Mouse (Mus musculus) embryonic facial prominence, embryonic 15.5 days (tissue): ENCODE measurements around the gene Plcl1. TPM values are rescaled to one million over a fixed set of nuclear protein-coding genes. Genes with fewer than 3 reads are reported as not detected.

Experiments used
- ATAC-seq: fragments of 200-750 bp; cut with Nextera tagmentation; 2 replicates; pipeline ENCODE4 v1.8.0; 2017; ENCODE audit warnings: low read depth, moderate TSS enrichment; ENCODE audit not compliant: insufficient number of reproducible peaks, low FRiP score, low TSS enrichment
- H3K27ac ChIP-seq: fragments of 300-500 bp; sonication (generic); replicated peaks from 2 replicates; pipeline ENCODE4 v1.5.1; 2015; ENCODE audit warnings: mild to moderate bottlenecking, inconsistent platforms
- H3K27me3 ChIP-seq: fragments of 300-500 bp; sonication (generic); 2 replicates; pipeline ENCODE4 v1.6.1; 2015; ENCODE audit warnings: inconsistent platforms
- H3K36me3 ChIP-seq: fragments of 300-500 bp; sonication (generic); 2 replicates; pipeline ENCODE4 v1.6.1; 2015; ENCODE audit warnings: mild to moderate bottlenecking, inconsistent platforms
- H3K4me1 ChIP-seq: fragments of 300-500 bp; sonication (generic); 2 replicates; pipeline ENCODE4 v1.6.1; 2015; ENCODE audit warnings: inconsistent platforms
- H3K4me2 ChIP-seq: fragments of 300-500 bp; sonication (generic); replicated peaks from 2 replicates; pipeline ENCODE4 v1.6.1; 2015; ENCODE audit warnings: mild to moderate bottlenecking, inconsistent platforms
- H3K4me3 ChIP-seq: fragments of 300-500 bp; sonication (generic); replicated peaks from 2 replicates; pipeline ENCODE4 v1.5.1; 2015; ENCODE audit warnings: mild to moderate bottlenecking, inconsistent platforms
- H3K9ac ChIP-seq: fragments of 300-500 bp; sonication (generic); 2 replicates; pipeline ENCODE4 v1.6.1; 2015; ENCODE audit warnings: inconsistent platforms
- H3K9me3 ChIP-seq: fragments of 300-500 bp; sonication (generic); replicated peaks from 2 replicates; pipeline ENCODE4 v1.6.1; 2016; ENCODE audit warnings: inconsistent platforms
- WGBS: fragments of 180-500 bp; shearing (Covaris S2); methylation state at CpG from one replicate; pipeline ENCODE4 v1.1.7; 2015; 5-methylcytosine and 5-hydroxymethylcytosine counted together
- polyA plus RNA-seq: library from polyadenylated mRNA; unstranded; fragments of >200 nt; fragmentation: Nextera tagmentation; extraction: Ambion mirVana; gene quantifications from 2 replicates; pipeline ENCODE4 v1.2.1, GENCODE M21; 2015

Plcl1 gene
- polyA plus RNA-seq, 1 experiment from 2014 or later: 2.2 TPM

DNA sequence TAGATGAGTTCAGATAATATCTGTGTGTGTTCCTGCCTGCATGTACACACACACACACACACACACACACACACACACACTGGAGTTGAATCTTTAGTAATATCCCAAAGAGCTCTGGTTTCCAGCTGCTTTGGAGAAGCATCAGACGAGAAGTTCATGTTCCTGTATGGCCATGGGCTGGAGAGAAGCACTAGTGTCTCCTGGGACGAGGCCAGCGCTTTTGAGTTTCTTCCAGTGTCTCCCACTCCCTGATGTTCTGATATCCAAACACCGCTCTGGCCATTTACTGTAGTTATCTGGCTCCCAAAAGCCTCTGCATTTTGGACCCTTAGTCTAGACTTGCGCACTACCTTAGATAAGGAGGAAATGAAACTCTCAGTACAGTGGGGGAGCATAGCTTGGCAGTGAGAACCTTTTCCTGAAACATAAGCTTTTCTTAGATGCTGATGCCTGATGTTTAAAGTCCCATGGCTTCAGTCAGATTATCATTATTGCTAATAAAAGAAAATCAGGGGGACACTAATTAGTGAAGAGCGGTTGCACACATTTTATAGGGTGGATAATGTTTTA is 207.1 kb downstream of the Plcl1 start:
- WGBS: 85% methylated on average over 6 of the region's 6 CpGs
- Histone ChIP-seq H3K9me3 (no peaks in the 10 kb centered on the region), H3K27ac (no peak overlapping the region), H3K9ac (no peak overlapping the region), H3K4me3 (no peak overlapping the region), H3K4me2 (no peak overlapping the region), H3K36me3 (no peaks in the 10 kb centered on the region), H3K4me1 (0 out of 2 replicates have a peak, but pooled peaks cover 2% of the 10 kb centered on the region), H3K27me3 (no peaks in the 10 kb centered on the region)
- no peak for ATAC-seq

DNA sequence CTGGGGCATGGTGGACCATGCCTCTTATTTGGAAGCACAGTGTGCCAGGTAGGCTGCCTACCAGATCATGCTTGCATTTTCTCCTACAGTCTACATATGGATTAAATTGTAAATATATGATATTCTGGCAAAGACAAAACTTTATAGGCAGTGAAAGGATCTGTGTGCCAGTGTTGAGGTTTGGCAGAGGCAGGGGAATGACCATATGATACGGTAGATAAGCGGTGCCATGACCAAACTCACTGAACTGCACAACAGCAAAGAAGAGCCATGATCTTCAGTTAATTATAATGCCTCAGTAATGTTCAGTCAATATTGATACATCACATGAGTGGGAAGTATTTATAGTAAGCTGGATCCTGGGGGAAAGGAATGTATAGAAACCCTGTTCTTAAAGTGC is 212.1 kb downstream of the Plcl1 start:
- 79% methylated on average over 2 of the region's 2 CpGs for WGBS
- Histone ChIP-seq H3K4me1 (peaks cover 12% of the 10 kb centered on the region; the same call in 1 of the 2 replicates), H3K4me2 (no peak overlapping the region), H3K27ac (no peak overlapping the region), H3K4me3 (no peak overlapping the region), H3K9ac (no peak overlapping the region), H3K27me3 (no peaks in the 10 kb centered on the region), H3K36me3 (no peaks in the 10 kb centered on the region), H3K9me3 (no peaks in the 10 kb centered on the region)
- ATAC-seq: no peak

DNA sequence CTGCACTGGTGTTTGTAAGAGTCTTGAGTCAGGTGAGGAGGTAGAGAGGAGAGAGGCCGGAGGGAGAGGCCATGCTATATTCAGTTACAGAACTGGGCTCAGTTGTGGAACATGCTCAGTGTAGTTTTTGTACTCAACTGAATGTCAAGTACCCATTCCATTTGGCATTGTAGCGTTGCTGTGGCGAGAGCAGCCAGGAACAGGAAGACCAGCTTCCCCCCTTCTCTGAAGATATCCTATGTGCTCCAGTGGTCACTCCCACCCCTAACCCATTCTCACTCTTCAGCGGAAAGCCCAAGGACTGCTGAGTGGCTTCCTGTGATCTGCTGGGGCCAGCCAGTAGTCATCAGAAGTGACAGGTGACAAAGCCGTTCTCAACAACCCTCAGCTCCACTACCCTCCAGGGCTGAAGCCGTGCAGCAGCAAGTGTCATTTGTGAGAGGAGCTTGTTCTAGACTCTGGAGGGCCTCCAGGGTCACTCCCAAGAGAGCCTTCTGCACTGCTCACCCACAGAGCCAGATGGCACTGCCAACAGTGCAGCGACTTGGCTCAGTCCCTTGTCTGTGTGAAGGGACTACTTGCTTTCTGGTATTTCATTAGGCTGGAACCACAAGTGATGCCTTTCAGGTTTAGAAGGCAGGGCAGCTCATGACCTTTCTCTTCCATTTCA is 213.0 kb downstream of the Plcl1 start:
- Histone ChIP-seq H3K36me3 (no peaks in the 10 kb centered on the region), H3K4me2 (no peak overlapping the region), H3K4me3 (no peak overlapping the region), H3K27me3 (no peaks in the 10 kb centered on the region), H3K9me3 (no peaks in the 10 kb centered on the region), H3K9ac (no peak overlapping the region), H3K4me1 (peaks cover 12% of the 10 kb centered on the region; the same call in 1 of the 2 replicates), H3K27ac (no peak overlapping the region)
- ATAC-seq: no peak
- WGBS: 59% methylated on average over 7 of the region's 7 CpGs

DNA sequence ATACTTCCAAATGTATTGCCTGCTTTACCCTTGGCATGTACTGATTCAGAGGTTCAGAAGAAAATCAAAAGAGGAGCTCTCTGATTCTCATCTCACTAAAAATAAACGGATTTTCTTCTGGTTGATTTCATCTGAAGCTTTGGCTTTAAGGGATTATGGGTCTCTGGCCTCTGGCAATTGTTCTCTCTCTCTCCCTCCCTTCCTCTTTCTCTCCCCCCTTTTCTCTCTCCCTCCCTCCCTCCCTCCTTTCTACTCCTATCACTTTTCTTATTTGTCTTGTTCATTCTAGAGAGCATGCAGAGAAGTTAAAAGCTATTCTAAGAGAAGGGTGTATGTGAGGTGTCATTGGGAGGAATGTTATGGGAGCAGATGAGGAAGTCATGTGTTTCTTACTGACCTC is 225.8 kb downstream of the Plcl1 start:
- no peak overlapping the region for H3K4me2 ChIP-seq
- 16% methylated on average over 1 of the region's 1 CpGs for WGBS
- H3K27ac ChIP-seq: no peak overlapping the region
- ATAC-seq: no peak
- H3K9me3 ChIP-seq: no peaks in the 10 kb centered on the region
- H3K9ac ChIP-seq: no peak overlapping the region
- 0 out of 2 replicates have a peak, but pooled peaks cover 2% of the 10 kb centered on the region for H3K4me1 ChIP-seq
- no peaks in the 10 kb centered on the region for H3K27me3 ChIP-seq
- no peaks in the 10 kb centered on the region for H3K36me3 ChIP-seq
- H3K4me3 ChIP-seq: no peak overlapping the region

DNA sequence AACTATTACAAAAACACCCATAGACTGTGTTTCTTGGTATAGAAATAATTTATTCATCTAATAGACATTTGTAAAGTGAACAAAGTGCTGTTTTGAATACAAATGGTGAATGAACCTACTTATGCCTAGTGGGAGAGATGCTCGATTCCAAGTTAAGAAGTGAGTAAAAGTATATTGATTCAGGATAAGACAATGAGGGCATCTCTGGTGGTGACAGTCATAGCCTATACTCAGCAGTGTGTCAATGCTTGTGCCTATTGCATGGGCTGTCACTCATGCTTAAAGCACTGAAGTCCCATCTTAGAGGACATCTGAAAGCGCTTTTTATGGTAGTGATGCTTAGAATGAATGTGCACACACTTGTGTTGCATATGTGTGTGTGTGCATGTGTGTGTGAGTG is 226.3 kb downstream of the Plcl1 start:
- no peak overlapping the region for H3K4me3 ChIP-seq
- 85% methylated on average over 2 of the region's 2 CpGs for WGBS
- no peaks in the 10 kb centered on the region for H3K27me3 ChIP-seq
- no peak for ATAC-seq
- H3K4me2 ChIP-seq: no peak overlapping the region
- 0 out of 2 replicates have a peak, but pooled peaks cover 2% of the 10 kb centered on the region for H3K4me1 ChIP-seq
- no peaks in the 10 kb centered on the region for H3K9me3 ChIP-seq
- H3K27ac ChIP-seq: no peak overlapping the region
- no peaks in the 10 kb centered on the region for H3K36me3 ChIP-seq
- H3K9ac ChIP-seq: no peak overlapping the region

DNA sequence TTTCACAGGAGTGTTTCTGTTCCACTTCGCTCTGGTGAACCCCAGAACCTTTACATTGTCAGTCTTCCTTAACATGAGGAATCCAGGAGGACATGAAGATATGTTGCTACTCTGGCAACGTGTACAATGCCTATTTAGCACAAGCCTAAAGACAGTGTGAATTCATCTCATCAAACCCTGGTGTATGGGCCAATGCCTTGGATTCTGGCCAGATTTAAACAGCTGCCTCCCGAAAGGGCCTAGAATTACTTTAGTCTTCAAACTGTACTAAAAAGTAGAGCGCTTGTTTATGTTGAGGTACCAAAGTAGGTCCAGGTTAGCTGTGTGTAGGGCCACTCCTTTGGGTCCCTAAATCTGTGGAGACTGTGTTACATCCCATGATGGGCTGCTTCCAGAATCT is 227.6 kb downstream of the Plcl1 start:
- Histone ChIP-seq H3K36me3 (no peaks in the 10 kb centered on the region), H3K27ac (no peak overlapping the region), H3K9ac (no peak overlapping the region), H3K27me3 (no peaks in the 10 kb centered on the region), H3K4me1 (0 out of 2 replicates have a peak, but pooled peaks cover 2% of the 10 kb centered on the region), H3K9me3 (no peaks in the 10 kb centered on the region), H3K4me3 (no peak overlapping the region), H3K4me2 (no peak overlapping the region)
- no peak for ATAC-seq
- WGBS: 65% methylated on average over 4 of the region's 4 CpGs

DNA sequence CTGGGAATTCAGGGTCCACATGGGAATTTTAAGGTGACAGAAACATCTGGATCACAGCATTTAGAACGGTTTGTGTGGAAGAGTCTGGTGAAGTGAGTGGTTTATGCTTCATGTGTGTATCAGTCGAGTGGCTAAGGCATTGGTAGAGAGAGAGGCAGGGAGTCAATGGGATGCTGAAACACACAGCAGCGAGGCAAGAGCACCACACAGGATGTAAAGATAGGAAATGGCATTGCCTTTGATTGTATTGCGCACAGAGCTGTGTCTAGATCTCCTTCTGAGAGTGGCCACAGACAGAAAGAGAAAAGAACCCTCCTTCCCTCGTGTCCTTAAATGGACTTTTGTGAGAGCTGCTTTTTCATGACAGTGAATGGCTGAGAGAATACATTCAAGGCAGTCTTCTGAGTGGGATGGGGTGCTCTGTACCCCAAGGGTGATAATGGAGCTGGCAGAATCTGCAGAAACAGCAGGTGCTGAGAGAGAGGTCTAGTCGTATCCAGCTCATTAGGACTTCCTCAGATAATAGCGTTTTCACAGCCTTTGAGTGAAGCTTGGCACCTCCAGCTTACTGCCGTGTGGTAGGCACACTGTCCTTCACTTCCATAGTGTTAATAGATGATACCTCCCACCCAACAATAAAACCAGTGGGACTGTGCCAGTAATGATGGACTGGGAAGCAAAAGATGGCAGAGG is 253.9 kb downstream of the Plcl1 start:
- no peak overlapping the region for H3K4me2 ChIP-seq
- no peaks in the 10 kb centered on the region for H3K27me3 ChIP-seq
- H3K27ac ChIP-seq: no peak overlapping the region
- no peak overlapping the region for H3K4me3 ChIP-seq
- no peak overlapping the region for H3K9ac ChIP-seq
- no peaks in the 10 kb centered on the region for H3K4me1 ChIP-seq
- H3K36me3 ChIP-seq: no peaks in the 10 kb centered on the region
- 75% methylated on average over 8 of the region's 8 CpGs for WGBS
- no peaks in the 10 kb centered on the region for H3K9me3 ChIP-seq
- ATAC-seq: no peak

DNA sequence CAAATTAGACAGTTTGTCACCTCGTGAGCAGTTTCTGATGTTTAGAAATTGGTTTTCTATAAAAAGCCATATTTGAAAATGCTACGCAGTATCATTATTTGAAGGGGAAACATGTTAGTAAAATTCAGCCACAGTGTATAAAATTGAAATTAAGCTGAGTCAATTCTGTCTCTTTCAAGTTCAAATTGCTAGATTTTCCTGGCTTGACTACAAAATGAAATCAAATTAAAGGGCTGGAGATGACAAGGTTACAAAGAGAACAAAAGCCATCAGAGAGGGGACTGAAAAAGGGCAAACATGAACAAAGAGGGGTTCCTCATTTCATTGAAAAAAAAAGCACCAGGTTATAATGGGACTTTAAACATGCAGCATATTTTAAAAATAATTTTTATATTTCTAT is 255.7 kb downstream of the Plcl1 start:
- H3K36me3 ChIP-seq: no peaks in the 10 kb centered on the region
- no peaks in the 10 kb centered on the region for H3K4me1 ChIP-seq
- H3K27ac ChIP-seq: no peak overlapping the region
- ATAC-seq: no peak
- 62% methylated on average over 2 of the region's 2 CpGs for WGBS
- no peaks in the 10 kb centered on the region for H3K27me3 ChIP-seq
- no peaks in the 10 kb centered on the region for H3K9me3 ChIP-seq
- no peak overlapping the region for H3K9ac ChIP-seq
- no peak overlapping the region for H3K4me3 ChIP-seq
- no peak overlapping the region for H3K4me2 ChIP-seq

DNA sequence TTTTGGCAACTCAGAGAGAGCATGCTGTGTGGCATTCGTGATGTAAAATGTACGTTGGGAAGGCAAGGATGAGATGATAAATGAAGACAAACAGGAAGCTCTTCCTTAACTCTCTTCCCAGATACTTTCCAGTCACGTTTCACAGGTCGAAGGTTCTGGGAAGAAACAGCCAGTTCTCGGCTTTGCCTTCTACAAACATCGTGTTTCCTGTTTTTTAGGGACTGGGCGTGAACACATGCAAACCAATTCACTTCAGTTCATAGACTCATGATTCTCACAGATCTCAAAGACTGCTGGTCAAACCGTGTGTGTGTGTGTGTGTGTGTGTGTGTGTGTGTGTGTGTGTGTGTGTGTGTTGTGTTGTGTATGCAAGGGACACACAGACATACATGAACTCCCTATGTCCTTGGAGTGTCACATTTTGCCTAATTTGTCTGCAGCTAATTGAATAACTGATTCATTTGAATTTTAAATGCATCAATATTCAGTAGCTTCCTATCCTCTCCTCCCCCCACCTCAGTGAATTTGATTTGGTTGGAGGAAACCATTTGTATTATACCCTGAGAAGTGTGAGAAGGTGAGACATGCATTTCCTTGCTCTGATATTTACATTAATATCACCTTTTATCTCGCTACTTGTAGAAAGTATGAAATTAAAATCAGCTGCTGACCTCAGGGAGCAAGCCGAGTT is 259.6 kb downstream of the Plcl1 start:
- H3K9me3 ChIP-seq: no peaks in the 10 kb centered on the region
- H3K9ac ChIP-seq: no peak overlapping the region
- no peaks in the 10 kb centered on the region for H3K27me3 ChIP-seq
- H3K4me2 ChIP-seq: no peak overlapping the region
- WGBS: 57% methylated on average over 10 of the region's 10 CpGs
- no peaks in the 10 kb centered on the region for H3K36me3 ChIP-seq
- H3K4me3 ChIP-seq: no peak overlapping the region
- no peaks in the 10 kb centered on the region for H3K4me1 ChIP-seq
- ATAC-seq: no peak
- no peak overlapping the region for H3K27ac ChIP-seq

DNA sequence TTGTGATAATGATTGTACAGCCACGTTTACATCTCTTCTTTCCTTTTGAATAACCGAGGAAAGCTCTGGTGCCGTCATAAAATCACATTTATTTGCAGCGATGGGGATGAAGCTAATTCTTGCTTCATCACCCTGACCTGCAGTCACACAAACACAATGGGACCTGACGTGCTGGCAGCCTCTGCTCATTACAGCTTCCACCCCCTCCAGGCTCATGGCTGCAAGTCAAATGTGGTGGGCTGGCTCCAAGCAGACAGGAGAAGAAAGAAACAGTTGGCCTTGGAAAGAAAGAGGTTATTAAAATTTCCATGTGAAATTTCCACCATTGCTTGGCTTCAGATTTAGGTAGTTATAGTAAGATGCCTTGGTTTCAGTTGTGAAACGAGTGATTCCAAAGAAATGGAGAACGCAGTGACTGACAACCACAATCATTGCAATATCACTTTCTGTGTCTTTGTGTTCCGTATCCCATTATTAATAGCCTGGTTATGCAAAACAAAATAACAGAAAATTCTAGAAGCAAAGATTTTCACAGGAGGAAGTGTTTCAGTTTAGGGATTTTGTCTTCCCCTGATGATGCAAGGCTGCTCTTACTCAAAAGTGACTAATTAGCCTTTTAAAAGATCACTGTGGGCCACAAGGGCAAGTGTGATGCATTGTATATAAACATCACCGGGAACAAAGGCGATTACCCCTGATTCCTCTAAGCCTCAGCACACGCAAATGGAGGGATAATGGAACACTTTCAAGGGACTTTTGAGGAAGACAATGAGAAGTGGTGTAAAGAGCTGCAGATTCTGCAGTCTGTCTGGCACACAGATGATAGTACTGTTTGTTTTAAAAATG is 260.3 kb downstream of the Plcl1 start:
- Histone ChIP-seq H3K9me3 (no peaks in the 10 kb centered on the region), H3K4me1 (no peaks in the 10 kb centered on the region), H3K4me2 (no peak overlapping the region), H3K27ac (no peak overlapping the region), H3K4me3 (no peak overlapping the region), H3K9ac (no peak overlapping the region), H3K36me3 (no peaks in the 10 kb centered on the region), H3K27me3 (no peaks in the 10 kb centered on the region)
- WGBS: 37% methylated on average over 11 of the region's 11 CpGs
- no peak for ATAC-seq

DNA sequence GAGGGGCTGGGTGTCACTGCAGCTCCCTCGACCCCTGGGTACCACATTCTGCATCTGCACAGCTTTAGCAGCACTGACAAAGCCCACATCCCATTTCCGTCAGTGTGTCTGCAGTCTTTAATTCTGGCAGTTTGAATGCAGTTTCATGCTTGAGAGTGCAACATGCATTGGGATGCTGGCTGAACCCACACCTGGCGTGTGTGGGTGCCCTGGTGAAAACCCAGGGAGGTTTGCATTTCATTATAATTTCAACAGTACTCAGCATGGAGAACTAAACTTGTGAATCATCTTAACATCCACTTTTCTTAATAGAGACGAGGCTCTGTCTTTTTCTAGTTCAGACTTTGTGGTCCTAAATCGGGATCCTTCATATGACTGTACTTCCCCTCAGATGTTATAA is 261.1 kb downstream of the Plcl1 start:
- Histone ChIP-seq H3K27me3 (no peaks in the 10 kb centered on the region), H3K9me3 (no peaks in the 10 kb centered on the region), H3K9ac (no peak overlapping the region), H3K4me2 (no peak overlapping the region), H3K4me1 (no peaks in the 10 kb centered on the region), H3K27ac (no peak overlapping the region), H3K36me3 (no peaks in the 10 kb centered on the region), H3K4me3 (no peak overlapping the region)
- ATAC-seq: no peak
- 68% methylated on average over 5 of the region's 5 CpGs for WGBS
